In the genomic region with DNA sequence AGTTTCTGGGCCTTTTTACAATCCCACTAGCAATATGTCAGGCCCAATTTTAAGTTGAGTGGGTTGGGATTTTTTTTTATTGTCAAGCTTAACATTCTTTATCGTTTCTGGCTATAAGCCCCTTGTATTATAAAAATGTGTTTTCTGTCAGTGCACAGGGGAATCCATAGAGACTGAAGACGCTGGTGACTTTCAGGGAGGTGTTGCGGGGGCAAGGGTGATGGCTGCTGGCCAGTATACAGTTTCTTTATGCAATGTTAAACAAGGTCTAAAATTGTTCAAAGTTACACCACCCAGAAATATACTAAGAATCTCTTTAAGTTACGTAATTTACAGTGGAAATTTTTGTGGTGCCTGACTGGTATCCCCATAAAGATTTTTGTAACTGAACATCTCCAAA, we compare ENCODE assay signal across 21 mouse cellular contexts.
DNase-seq lines count a peak whose midpoint lies in the region; ATAC-seq and TF ChIP-seq lines count a peak whose summit lies in the region.
"Had no signal": no experiment of that assay in that cellular context is flagged by ENCODE, and none has a peak within 500 bp of the region (broad histone marks: within the 10 kb centered on the region; RNA-seq: fewer than 3 reads in every experiment).

No protein-coding gene starts in this region.

- H3K9ac ChIP-seq in lung, embryonic 14.5 days, result no peak overlapping the region
- H3K9ac ChIP-seq: embryonic facial prominence, embryonic 13.5 days; forebrain, embryonic 12.5 days; heart, embryonic 12.5 days; hindbrain, embryonic 14.5 days had no signal

- no peak for TF ChIP-seq CTCF in lung, embryonic 14.5 days (IDR thresholded peaks at IDR 0.05; ENCODE audit: low read depth)

- no peaks in the 10 kb centered on the region for H3K4me1 ChIP-seq in lung, embryonic 14.5 days (ENCODE audit: insufficient read depth)
- H3K4me1 ChIP-seq: embryonic facial prominence, embryonic 13.5 days; forebrain, embryonic 12.5 days; heart, embryonic 12.5 days; hindbrain, embryonic 10.5 days had no signal

- intact Hi-C loops in left cerebral cortex, postnatal 4 days (cut with DNase I), result no loop called here

- no peak for ATAC-seq in lung, embryonic 14.5 days (ENCODE audit: insufficient read depth)
- ATAC-seq: forebrain, embryonic 16.5 days had no signal

- H3K36me3 ChIP-seq in lung, embryonic 14.5 days (ENCODE audit: insufficient read depth), result no peaks in the 10 kb centered on the region
- H3K36me3 ChIP-seq: embryonic facial prominence, embryonic 13.5 days; forebrain, embryonic 12.5 days; heart, embryonic 12.5 days; hindbrain, embryonic 10.5 days had no signal

- H3K27me3 ChIP-seq in lung, embryonic 14.5 days (ENCODE audit: insufficient read depth, low read length), result no peaks in the 10 kb centered on the region
- H3K27me3 ChIP-seq: embryonic facial prominence, embryonic 13.5 days; forebrain, embryonic 12.5 days had no signal

- WGBS in lung, embryonic 14.5 days, result 50% methylated on average over 4 of the region's 4 CpGs

- no peak overlapping the region for H3K4me3 ChIP-seq in lung, embryonic 14.5 days (ENCODE audit: low read depth, low read length)
- H3K4me3 ChIP-seq: embryonic facial prominence, embryonic 13.5 days; forebrain, embryonic 12.5 days; gastrocnemius, adult 2 months; heart, embryonic 12.5 days; hindbrain, embryonic 10.5 days had no signal

- no peak overlapping the region for H3K27ac ChIP-seq in lung, embryonic 14.5 days (ENCODE audit: low read depth)
- H3K27ac ChIP-seq: embryonic facial prominence, embryonic 13.5 days; forebrain, embryonic 12.5 days; gastrocnemius, adult 2 months; hindbrain, embryonic 10.5 days; hindbrain, embryonic 14.5 days had no signal

- peak; percentile 28 to 63 for DNase-seq in frontal cortex, adult 2 months (ENCODE audit: extremely low spot score in 1 of 2, low spot score in 1 of 2)
- no peak for DNase-seq in frontal cortex, postnatal 25 days (ENCODE audit: low spot score in 2 of 2)
- DNase-seq in left cerebral cortex, adult 18-20 months (ENCODE audit: low spot score in 2 of 2), result peak; percentile 24 to 52
- DNase-seq in left cerebral cortex, postnatal 4 days, result no peak
- peak; percentile 56 for DNase-seq in lung, embryonic 14.5 days
- DNase-seq in lung, adult 18-20 months, result no peak
- peak; percentile 50 for DNase-seq in brain, adult 2 months (ENCODE audit: low read depth, low spot score)
- DNase-seq in spleen, postnatal 10 days (ENCODE audit: low spot score in 2 of 2), result no peak
- DNase-seq: adrenal gland, adult 2 months; adrenal gland, postnatal 36 days; cerebellum, adult 11-12 months; cerebellum, adult 9-10 months; cerebellum, postnatal 36 days; gastrocnemius, adult 2 months; gastrocnemius, postnatal 25 days had no signal

- no peaks in the 10 kb centered on the region for H3K9me3 ChIP-seq in lung, embryonic 14.5 days (ENCODE audit: low read depth, low read length)
- H3K9me3 ChIP-seq: embryonic facial prominence, embryonic 13.5 days; forebrain, embryonic 12.5 days; heart, embryonic 12.5 days; hindbrain, embryonic 10.5 days had no signal

- no peak overlapping the region for H3K4me2 ChIP-seq in lung, embryonic 14.5 days
- H3K4me2 ChIP-seq: embryonic facial prominence, embryonic 13.5 days; forebrain, embryonic 12.5 days; heart, embryonic 12.5 days; hindbrain, embryonic 14.5 days had no signal

Comparison
In these comparisons a context has a peak if more than half of its experiments do, and no peak if none do; other contexts are left out.
1. DNase-seq: peak in frontal cortex, adult 2 months (2 of 2), left cerebral cortex, adult 18-20 months (2 of 2), lung, embryonic 14.5 days (single experiment) and brain, adult 2 months (single experiment); none in frontal cortex, postnatal 25 days (0 of 2), left cerebral cortex, postnatal 4 days (single experiment), lung, adult 18-20 months (0 of 2) and spleen, postnatal 10 days (0 of 2).